Mouse (Mus musculus) cerebellum, adult 2 months (tissue): ENCODE data around the gene Vmn2r11.
"Not testable (repeated sequence)": the region's sequence is repeated elsewhere in the genome, so short reads cannot be mapped to it uniquely, and the experiment has no call there.

ENCODE experiments used
- CTCF ChIP-seq: fragments of 200-500 bp; IDR thresholded peaks from 2 replicates; pipeline ENCODE4 v1.5.1; 2011; ENCODE audit warnings: low read depth, mild to moderate bottlenecking, control low read depth, low read length, moderate library complexity, borderline replicate concordance; ENCODE audit not compliant: insufficient read depth
- POLR2A ChIP-seq: fragments of 200-500 bp; IDR thresholded peaks from 2 replicates; pipeline ENCODE4 v1.6.1; 2011; ENCODE audit warnings: low read length, control low read depth, borderline replicate concordance; ENCODE audit not compliant: insufficient read depth

- not testable (repeated sequence) for TF ChIP-seq CTCF, POLR2A
These were observed 38.5 kb upstream of the Vmn2r11 start, which contains the start of gene Vmn2r12 for GRCm38 (mm10) chr5:109097850-109098249.
